Mouse (Mus musculus) urinary bladder, adult 2 months (tissue): ENCODE results near the gene Rhox7b. TPM values are rescaled to one million over a fixed set of nuclear protein-coding genes. Genes with fewer than 3 reads are reported as not detected.
"Not testable (repeated sequence)": the region's sequence is repeated elsewhere in the genome, so short reads cannot be mapped to it uniquely, and the experiment has no call there.

Experiments used
- DNase-seq: peaks from one replicate; pipeline ENCODE4 v3.0.0; 2022; ENCODE audit warnings: low spot score
- polyA plus RNA-seq: library from polyadenylated mRNA; depleted of rRNA; stranded (reverse); fragments of >200 nt; gene quantifications from 2 replicates; pipeline ENCODE4 v1.2.3, GENCODE M21; 2012; rRNA removed

Gene Rhox7b
- 0.06 and 0.10 TPM in 2 replicates for polyA plus RNA-seq

DNA sequence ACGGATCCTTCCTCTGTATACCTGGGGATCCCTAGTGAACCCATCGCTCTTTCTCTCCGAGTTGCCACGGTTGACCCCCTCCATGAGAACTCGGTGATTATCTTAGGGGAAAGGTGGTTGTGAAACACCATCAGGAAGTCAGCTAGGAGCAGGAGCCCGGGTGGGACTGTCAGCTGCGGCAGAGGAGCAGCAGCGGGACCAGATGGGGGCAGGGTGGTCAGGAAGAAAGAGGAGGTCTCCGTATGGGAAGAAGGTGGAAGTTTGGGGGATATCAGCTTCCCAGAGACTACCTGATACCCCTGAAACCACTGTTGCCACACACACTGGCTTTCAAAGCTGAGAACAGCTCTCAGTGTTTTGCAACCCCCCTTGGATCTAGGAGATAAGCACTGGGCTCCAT, at the start of gene Rhox7b:
Gene Rhox7b, minus strand, starts transcription at position 101 of the 400 bp plus-strand sequence.
- DNase-seq: not testable (repeated sequence)

DNA sequence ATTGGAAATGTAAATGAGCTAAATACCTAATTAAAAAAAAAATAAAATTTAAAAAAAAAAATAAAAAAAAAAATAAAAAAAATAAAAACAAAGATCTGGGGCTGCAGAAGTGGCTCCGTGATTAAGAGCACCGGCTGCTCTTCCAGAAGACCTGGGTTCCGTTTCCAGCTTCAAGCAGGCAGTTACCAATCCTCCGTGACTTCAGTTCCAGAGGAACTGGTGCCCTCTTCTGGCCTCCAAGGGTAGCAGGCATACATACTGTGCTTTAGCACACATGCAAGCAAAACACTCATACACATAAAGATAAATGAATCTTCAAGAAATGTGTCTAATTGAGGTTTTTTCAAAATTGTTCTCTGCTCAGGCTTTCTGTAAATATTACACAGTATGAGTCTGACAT, 19.3 kb upstream of the Rhox7b start:
- no peak for DNase-seq

DNA sequence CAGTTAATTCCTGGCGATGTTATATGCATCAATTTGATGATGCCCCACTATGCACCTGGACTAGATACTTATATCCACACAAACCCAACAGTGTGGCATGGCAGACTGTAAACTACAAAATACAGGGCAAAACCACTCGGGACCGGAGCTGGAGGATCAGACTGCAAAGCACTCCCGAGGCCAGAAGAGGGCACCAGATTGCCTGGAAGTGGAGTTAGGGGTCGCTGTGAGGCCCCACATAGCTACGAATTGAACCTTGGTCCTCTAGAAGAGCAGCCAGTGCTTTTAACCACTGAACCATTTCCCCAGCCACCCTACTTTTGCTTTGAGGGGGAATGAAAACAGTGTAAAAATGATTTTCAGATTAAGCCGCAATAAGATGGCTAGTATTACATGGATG, 11.5 kb upstream of the Rhox7b start:
- DNase-seq: no peak

DNA sequence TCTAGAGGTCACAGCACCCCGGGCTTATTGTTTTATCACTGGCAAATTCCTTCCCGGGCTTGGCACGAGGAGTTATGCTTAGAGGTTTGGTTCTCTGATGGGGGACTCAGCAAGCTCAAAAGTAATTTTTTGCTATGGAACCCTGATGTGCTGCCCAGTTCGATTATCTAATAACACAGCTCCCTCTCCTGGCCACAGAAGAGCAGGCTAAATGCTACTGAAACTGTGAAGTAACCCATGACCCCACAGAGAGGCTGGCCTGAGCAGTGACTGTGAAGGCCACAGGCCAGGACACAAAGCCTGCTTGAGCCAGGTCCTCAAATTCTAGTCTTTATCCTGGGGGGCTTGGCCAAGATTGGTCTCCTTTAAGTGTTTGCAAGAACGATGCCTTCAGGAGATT, 6.7 kb upstream of the Rhox7b start:
- no peak for DNase-seq

DNA sequence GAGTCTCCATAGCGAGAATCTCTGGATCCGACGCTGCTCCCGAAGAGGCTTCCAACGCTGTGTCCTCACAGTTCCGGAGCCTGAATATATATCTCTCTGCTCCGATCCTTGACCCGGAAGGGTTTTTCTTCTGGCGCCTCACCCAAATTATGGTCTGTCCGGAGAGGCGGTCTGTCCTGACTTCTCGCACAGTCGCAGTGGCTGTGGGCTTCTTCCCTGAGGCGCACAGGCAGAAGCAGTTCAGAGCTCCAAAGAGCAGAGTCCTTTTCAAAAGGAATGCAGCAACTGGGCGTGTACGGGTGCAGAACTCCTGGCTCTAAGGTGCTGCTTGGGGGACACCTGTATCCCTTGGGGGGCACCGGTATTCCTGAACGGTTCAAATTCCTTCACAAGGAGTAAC, 4.6 kb upstream of the Rhox7b start, which contains the start of gene Rhox9:
Gene Rhox9, minus strand, starts transcription at position 101 of the 400 bp plus-strand sequence.
- not testable (repeated sequence) for DNase-seq

DNA sequence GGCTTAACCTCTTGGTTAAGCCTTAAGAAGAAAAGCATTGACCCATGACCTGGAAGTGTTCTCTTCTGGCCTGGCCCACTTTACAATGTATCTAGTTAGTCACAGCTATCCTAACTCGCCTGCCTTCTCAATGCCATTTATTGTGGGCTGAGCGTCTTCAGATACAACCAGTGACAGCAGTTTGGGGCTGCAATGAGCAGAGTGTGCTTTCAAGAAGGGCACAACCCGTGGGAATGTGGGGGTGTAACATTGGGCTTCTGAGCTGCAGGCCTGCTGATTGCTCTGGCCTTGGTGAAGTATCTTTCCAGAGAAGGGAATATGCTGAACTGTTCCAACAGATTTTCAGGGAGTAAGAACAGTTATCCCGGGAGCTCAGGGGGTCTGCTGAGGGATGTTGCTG, 18.2 kb downstream of the Rhox7b start, which contains the start of gene Rhox8:
Gene Rhox8, minus strand, starts transcription at position 101 of the 400 bp plus-strand sequence.
- no peak for DNase-seq

DNA sequence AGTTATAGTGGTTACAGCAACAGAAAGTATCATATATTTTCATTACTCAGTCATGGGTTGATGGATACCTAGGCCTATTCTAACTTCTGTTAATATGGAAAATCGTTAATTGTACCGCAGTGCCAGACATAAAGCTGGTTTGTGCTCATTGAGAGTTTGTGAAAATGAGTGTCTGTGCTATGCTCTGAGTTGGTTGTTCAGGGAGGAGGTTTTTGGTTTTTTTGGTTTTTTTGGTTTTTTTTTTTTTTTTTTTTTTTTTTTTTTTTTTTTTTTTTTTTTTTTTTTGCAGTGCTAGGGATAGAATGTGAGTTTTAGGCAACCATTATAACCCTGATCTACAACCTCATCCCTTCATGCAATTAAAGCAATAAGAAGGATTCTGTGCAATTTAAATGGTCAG, 25.4 kb downstream of the Rhox7b start:
- no peak for DNase-seq

Other genes starting within 250 kb of the Rhox7b start
- gene Rhox4g, start 245.9 kb downstream of the Rhox7b start, polyA plus RNA-seq: not detected in 2 replicates
- gene Rhox3h, start 228.5 kb downstream of the Rhox7b start, polyA plus RNA-seq: not detected in 2 replicates
- not detected in 2 replicates for gene Rhox2h, start 224.0 kb downstream of the Rhox7b start, polyA plus RNA-seq
- 8.6 and 9.8 TPM in 2 replicates for gene Rhox5, start 92.4 kb downstream of the Rhox7b start, polyA plus RNA-seq
- 0.06 TPM in 1 of 2 replicates, not detected in the other for gene Rhox6, start 70.3 kb downstream of the Rhox7b start, polyA plus RNA-seq
- gene Rhox7a, start 65.5 kb downstream of the Rhox7b start, polyA plus RNA-seq: 0.19 and 0.67 TPM in 2 replicates
- gene Rhox8, start 18.3 kb downstream of the Rhox7b start, polyA plus RNA-seq: 0.09 TPM in 1 of 2 replicates, not detected in the other
- not detected in 2 replicates for gene Rhox9, start 4.5 kb upstream of the Rhox7b start, polyA plus RNA-seq
- not detected in 2 replicates for gene Btg1-ps1, start 121.6 kb upstream of the Rhox7b start, polyA plus RNA-seq
- not detected in 2 replicates for gene Btg1-ps2, start 145.9 kb upstream of the Rhox7b start, polyA plus RNA-seq
- not detected in 2 replicates for gene Rhox10, start 169.2 kb upstream of the Rhox7b start, polyA plus RNA-seq
- gene Rhox11, start 187.9 kb upstream of the Rhox7b start, polyA plus RNA-seq: not detected in 2 replicates
- gene Rhox12, start 213.7 kb upstream of the Rhox7b start, polyA plus RNA-seq: not detected in 2 replicates
- not detected in 2 replicates for gene Rhox13, start 224.0 kb upstream of the Rhox7b start, polyA plus RNA-seq